Mouse (Mus musculus) heart, adult 2 months (tissue): ENCODE data around the gene BC034090.

Experiments used
- EP300 ChIP-seq: fragments of 200-500 bp; IDR thresholded peaks from 2 replicates; pipeline ENCODE4 v1.6.1; 2011; ENCODE audit warnings: low read depth, low read length, control low read depth; ENCODE audit not compliant: insufficient read depth
- POLR2A ChIP-seq: fragments of 200-500 bp; IDR thresholded peaks from 2 replicates; pipeline ENCODE4 v1.6.1; 2011; ENCODE audit warnings: mild to moderate bottlenecking, low read depth, low read length, control low read depth; ENCODE audit not compliant: insufficient read depth

- no peak for TF ChIP-seq EP300
- TF ChIP-seq POLR2A: no peak
Observed at GRCm38 (mm10) chr1:155207859-155208258, 36.4 kb downstream of the BC034090 start.
